Mouse (Mus musculus): Measurements from ENCODE around the gene Olfr713.

DNA sequence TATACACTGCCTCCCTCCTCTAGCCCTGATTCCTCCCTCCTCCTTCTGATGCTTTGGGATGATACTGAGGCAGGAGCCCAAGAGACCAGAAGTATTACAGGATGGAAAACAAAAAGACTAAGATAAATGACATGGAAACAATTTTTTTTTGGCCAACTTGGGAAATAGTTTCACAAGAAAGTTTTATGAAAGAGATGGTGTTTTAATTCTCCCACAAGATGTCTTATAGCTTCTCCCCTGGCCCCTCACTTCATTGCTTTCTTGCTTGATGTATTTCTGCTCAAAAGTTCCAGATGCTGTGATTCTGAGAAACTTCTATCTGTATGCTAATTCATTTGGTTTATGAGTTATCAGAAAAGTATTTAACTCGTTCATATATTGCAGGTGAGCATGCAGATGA lies 25.0 kb upstream of the Olfr713 start, which contains the start of gene Olfr2:
- no peak for TF ChIP-seq CTCF (IDR thresholded peaks at IDR 0.05; ENCODE audit: control insufficient read depth, insufficient read depth, low read length)
- no peak for TF ChIP-seq POLR2A (IDR thresholded peaks at IDR 0.05; ENCODE audit: borderline replicate concordance, control insufficient read depth, low read depth, low read length)
